Mouse (Mus musculus) thymus, postnatal 25 days (tissue): ENCODE measurements around the gene Ube2m.
"Not testable (repeated sequence)": the region's sequence is repeated elsewhere in the genome, so short reads cannot be mapped to it uniquely, and the experiment has no call there.

ENCODE experiments used
- DNase-seq: peaks from one replicate; pipeline ENCODE4 v3.0.0; 2022

The Ube2m gene

GRCm38 (mm10) chr7:13037901-13038555, at the start of gene Ube2m:
Ube2m (minus strand) TSS chr7:13038275.
- DNase-seq, result peak; percentile 100

- DNase-seq, result no peak
These were observed 34.2 kb upstream of the Ube2m start for GRCm38 (mm10) chr7:13072293-13072692.

GRCm38 (mm10) chr7:13063399-13063798, 25.3 kb upstream of the Ube2m start:
- DNase-seq, result not testable (repeated sequence)

GRCm38 (mm10) chr7:13059536-13059935, 21.5 kb upstream of the Ube2m start:
- DNase-seq, result no peak

GRCm38 (mm10) chr7:13056913-13057700, 19.0 kb upstream of the Ube2m start:
- no peak for DNase-seq

- peak; percentile 92 for DNase-seq
These were observed 16.4 kb upstream of the Ube2m start, which contains the start of gene Mzf1 for GRCm38 (mm10) chr7:13054287-13055010. Mzf1 (minus strand) TSS chr7:13054764.

- no peak for DNase-seq
These were observed 15.8 kb upstream of the Ube2m start for GRCm38 (mm10) chr7:13053961-13054286.

GRCm38 (mm10) chr7:13053501-13053900, 15.4 kb upstream of the Ube2m start:
- no peak for DNase-seq

GRCm38 (mm10) chr7:13053001-13053400, 14.9 kb upstream of the Ube2m start:
- DNase-seq, result no peak

- peak; percentile 72 for DNase-seq
These were observed 8.0 kb upstream of the Ube2m start for GRCm38 (mm10) chr7:13046084-13046483.

- no peak for DNase-seq
These were observed 6.2 kb upstream of the Ube2m start for GRCm38 (mm10) chr7:13044254-13044625.

- no peak for DNase-seq
These were observed 5.6 kb upstream of the Ube2m start for GRCm38 (mm10) chr7:13043445-13044253.

- no peak for DNase-seq
These were observed 5.0 kb upstream of the Ube2m start for GRCm38 (mm10) chr7:13043120-13043444.

- no peak for DNase-seq
These were observed 4.4 kb upstream of the Ube2m start for GRCm38 (mm10) chr7:13042511-13042910.

GRCm38 (mm10) chr7:13041256-13041655, 3.2 kb upstream of the Ube2m start:
- DNase-seq, result no peak

- DNase-seq, result no peak
These were observed 1.1 kb upstream of the Ube2m start for GRCm38 (mm10) chr7:13039181-13039580.

- DNase-seq, result no peak
These were observed 620 bp upstream of the Ube2m start for GRCm38 (mm10) chr7:13038621-13039169.

GRCm38 (mm10) chr7:13037366-13037765, 709 bp downstream of the Ube2m start:
- no peak for DNase-seq

GRCm38 (mm10) chr7:13036806-13037205, 1.3 kb downstream of the Ube2m start:
- no peak for DNase-seq

- DNase-seq, result no peak
These were observed 2.7 kb downstream of the Ube2m start for GRCm38 (mm10) chr7:13035211-13035855.

- DNase-seq, result peak; percentile 97
These were observed 3.7 kb downstream of the Ube2m start, which contains the start of gene Chmp2a for GRCm38 (mm10) chr7:13034148-13034977. Chmp2a (minus strand) TSS chr7:13034807.
